Mouse (Mus musculus) layer of hippocampus, adult 2 months (tissue): ENCODE measurements around the gene Tas2r138. TPM values are rescaled to one million over a fixed set of nuclear protein-coding genes. Genes with fewer than 3 reads are reported as not detected.
"Not testable (repeated sequence)": the region's sequence is repeated elsewhere in the genome, so short reads cannot be mapped to it uniquely, and the experiment has no call there.

Experiments used
- DNase-seq, 2 experiments: peaks; one replicate each; pipeline ENCODE4 v3.0.0; 2022; ENCODE audit warnings: low spot score in 2 of 2
- H3K27ac ChIP-seq: fragments of 200-600 bp; 2 replicates; pipeline ENCODE4 v1.8.1; 2022
- H3K4me3 ChIP-seq: fragments of 200-600 bp; 2 replicates; pipeline ENCODE4 v1.8.1; 2022; ENCODE audit warnings: mild to moderate bottlenecking
- CTCF ChIP-seq: fragments of 200-600 bp; conservative IDR thresholded peaks from 2 replicates; pipeline ENCODE4 v1.8.1; 2022; ENCODE audit warnings: antibody characterized with exemption, mild to moderate bottlenecking, moderate library complexity
- long read RNA-seq, 2 experiments: library from polyadenylated mRNA; stranded (forward); transcript quantifications; one replicate each; pipeline ENCODE4 v2.0.0; 2021; ENCODE audit warnings: borderline mapping rate in 2 of 2
- total RNA-seq, 2 experiments: library from RNA; stranded (reverse); gene quantifications; 2 replicates each; pipeline ENCODE4 v1.2.3; 2021

The Tas2r138 gene
- total RNA-seq: not detected
- long read RNA-seq, experiment 1: 0 reads
- long read RNA-seq, experiment 2: 0 reads

DNA sequence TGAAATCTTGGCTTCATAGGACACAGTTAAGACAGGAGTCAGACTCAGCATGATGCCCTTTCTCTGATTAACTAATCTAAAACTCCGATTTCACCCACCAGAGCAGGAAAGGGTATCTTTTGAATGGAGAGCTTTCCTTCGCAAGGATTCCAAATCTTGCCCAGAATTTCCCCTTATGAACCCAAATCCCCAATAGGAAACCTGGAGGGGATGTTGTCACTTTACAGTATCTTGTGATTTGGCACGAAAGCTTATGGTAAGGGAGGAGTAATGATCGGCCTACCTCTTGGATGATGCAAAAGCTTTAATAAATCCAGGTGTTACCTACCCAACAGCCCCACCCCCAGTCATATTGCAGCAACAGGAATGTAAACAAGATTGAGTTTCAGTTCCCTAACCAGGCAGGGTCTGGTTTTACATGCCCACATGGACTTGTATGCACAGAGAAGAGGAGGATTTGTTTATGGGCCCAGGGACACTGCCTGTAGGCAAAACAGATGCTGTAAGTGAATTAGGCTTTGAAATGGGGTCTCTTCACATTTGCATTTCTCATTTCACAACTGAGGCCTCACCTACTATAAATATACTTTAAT, at the start of gene Tas2r138:
TSS of gene Tas2r138 (minus strand) at position 51 of the 593 bp plus-strand sequence.
- no peak for DNase-seq
- no peak for TF ChIP-seq CTCF
- H3K27ac ChIP-seq: no peak within 1 kb of the TSS
- no peak within 1 kb of the TSS for H3K4me3 ChIP-seq

DNA sequence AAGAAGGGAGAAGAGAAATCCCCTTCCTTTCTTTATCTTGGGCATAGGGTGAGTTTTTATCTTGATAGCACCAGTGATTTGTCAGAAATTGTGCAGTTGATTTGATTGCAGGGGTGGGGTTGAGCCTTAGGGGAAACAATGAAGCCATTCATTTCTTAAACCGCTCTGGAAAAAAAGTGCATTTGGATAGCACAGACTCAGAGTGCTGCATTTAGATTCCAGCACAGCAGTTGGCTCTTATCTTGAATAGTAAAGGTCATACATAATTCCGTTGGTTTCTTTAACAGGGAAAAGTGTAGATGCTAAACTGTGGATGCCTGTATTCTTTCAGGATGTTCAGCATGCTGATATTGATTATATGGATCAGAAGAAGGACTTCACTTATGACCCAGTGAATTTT, 47.8 kb upstream of the Tas2r138 start:
- no peak overlapping the region for H3K4me3 ChIP-seq
- no peak for DNase-seq
- no peak overlapping the region for H3K27ac ChIP-seq
- TF ChIP-seq CTCF: no peak

DNA sequence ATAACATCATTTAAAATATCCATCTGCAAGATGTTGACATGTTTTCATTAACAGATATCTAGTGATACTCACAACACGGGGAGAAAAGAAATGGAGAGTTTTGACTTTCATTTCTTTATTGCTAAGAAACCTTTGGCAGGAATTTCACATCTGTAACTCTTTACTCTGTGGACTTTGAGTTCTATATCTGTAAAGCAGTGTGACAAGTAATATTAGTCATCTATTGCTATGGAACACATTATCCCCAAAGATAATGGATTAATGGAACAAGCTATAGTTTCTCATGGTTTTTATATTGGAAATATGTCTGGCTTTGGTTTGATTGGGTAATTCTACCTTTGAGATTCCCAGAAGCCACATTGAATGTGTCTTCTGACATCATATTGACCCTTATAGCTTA, 37.8 kb upstream of the Tas2r138 start:
- no peak for DNase-seq
- H3K27ac ChIP-seq: no peak overlapping the region
- TF ChIP-seq CTCF: no peak
- no peak overlapping the region for H3K4me3 ChIP-seq

DNA sequence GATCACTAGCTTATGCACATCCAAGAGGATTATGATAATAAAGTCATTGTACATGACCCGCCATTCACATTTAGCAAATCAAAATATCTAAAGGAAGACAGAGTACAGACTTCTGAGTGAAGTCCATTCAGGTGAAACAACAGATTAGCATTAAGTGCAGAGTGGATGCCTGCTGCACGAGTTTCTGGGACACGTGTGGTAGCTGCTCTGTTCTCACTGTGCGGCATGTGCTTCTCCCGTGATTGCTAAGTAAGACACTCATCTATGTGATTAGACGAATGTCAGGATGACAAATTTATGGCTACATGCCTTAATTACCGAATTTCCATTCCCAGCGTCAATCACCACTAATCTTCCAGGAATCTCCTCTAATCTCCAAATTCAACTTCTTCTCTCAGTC, 32.6 kb upstream of the Tas2r138 start:
- no peak for TF ChIP-seq CTCF
- no peak for DNase-seq
- Histone ChIP-seq H3K27ac (no peak overlapping the region), H3K4me3 (no peak overlapping the region)

DNA sequence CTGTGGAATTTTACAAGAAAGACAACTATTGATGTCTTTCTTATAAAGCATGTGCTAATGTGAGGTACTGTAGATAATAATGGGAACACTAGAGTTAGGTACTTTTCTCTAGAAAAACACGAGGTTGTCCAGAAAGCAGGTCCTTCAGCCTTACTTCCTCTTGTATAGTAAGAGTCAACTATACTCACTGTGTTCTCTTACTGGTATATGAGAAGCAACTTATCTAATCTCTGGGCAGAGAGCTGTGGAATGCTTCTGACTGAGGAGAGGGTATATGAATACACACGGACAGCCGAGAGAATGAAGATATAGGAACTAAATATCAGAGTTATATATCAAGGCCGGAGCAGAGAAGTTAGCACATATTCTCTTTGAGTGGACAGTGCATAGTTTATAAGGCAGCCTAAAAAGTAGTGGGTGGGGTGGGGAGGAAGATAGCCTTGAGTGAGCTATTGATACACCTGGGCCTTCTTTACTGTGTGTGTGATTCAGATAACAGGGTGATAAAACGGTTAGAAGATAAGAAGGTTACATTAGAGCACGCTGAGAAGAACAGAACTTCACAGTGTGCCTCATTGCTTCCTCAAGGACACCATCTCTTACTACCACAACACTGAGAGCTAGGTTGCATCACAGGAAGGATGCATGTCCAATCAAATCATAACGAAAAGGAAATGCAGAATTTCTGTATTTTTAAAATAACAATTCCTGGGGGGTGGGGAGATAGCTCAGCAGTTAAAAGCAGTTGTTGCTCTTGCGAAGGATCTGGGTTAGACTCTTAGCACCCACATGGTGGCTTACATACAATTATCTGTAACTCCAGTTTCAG, 27.8 kb upstream of the Tas2r138 start:
- Histone ChIP-seq H3K4me3 (no peak overlapping the region), H3K27ac (no peak overlapping the region)
- TF ChIP-seq CTCF: no peak
- no peak for DNase-seq

DNA sequence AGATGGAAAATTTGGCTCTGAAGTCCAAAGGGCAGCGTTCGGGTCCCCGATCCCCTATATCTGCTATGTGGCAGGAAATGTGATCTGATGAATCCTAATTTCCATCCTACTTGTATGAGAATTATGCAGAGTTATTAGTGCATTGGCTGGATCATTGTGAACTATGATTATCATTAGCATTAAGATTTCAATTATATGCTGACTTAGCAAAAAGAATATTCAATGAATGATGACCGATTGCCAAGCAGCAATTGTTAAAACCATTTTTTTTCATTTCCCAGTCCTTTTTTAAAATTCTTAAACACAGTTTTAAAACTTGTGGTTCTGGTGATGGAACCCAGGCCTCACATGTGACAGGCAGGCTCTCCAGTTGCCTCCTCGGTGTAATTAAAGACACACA, 24.6 kb upstream of the Tas2r138 start:
- Histone ChIP-seq H3K27ac (no peak overlapping the region), H3K4me3 (no peak overlapping the region)
- no peak for TF ChIP-seq CTCF
- no peak for DNase-seq

DNA sequence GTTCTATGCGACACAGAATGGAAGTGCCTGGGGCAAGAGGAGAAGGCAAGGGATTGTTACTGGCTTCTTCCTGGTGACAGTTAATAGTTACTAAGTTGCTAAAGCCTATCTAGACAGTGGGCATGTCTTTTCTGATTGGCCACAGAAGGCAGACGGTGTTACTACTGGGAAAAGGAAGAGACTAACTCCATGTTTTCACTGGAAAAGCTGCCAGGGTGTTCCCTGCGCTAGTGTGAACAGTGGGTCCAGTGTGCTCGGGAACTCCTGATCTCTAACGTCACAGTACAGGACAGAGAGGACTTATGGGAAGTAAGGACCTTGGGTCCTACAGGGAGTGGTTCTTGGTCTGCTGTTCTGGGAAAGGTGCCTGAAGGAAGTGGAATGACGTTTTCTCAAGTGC, 22.4 kb upstream of the Tas2r138 start:
- H3K4me3 ChIP-seq: no peak overlapping the region
- no peak for DNase-seq
- H3K27ac ChIP-seq: no peak overlapping the region
- TF ChIP-seq CTCF: no peak

DNA sequence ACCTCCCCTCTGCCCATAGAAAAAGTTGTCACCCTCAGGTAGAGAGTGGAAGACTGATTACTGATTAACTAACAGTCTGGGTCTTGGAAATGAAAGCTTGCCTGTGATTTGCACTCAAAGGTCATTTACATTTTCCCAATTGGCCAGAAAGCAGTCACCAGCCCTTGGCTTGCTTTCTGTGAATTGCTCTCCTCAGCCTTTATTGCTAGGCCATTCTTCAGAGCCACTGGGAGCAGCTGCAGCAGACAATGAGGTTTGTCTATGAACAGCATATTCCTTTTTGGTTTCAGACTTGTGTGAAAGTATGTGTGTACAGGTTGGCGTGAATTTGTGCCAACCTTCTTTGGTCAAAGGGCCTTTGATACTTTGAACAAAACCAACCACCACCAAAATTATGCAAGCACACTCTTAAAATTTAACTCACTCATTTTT, 21.5 kb upstream of the Tas2r138 start:
- Histone ChIP-seq H3K27ac (no peak overlapping the region), H3K4me3 (no peak overlapping the region)
- no peak for TF ChIP-seq CTCF
- DNase-seq: no peak

DNA sequence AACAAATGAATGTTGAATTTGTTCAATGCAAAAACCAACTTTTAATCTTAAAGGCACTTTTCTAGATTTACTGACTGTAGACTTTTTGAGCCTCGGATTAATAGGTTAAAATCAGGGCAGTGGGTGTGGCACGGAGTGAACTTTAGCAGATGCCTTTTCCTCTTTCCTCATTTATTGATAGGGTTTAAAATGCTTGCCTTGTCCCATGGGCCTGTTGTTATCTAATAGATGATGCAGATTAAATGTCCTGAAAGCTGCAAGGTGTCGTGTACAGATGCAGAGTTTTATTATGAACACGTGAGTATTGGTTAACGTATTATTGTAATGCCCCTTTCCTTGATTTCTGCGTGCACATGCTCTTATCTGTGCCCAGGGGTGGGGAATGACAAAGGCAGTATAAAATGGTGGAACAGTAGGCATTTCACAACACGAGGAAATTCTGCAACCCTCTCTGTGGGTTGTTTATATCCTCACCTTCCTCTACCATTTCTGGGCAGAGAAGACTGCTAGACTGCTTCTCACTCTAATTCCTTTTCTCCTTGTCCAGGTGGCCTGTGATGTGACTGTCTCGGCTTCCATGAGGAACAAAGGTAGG, 15.4 kb upstream of the Tas2r138 start, which contains the start of gene Mgam:
TSS of gene Mgam (plus strand) at position 426 of the 595 bp plus-strand sequence.
- no peak within 1 kb of the TSS for H3K27ac ChIP-seq
- TF ChIP-seq CTCF: no peak
- no peak within 1 kb of the TSS for H3K4me3 ChIP-seq
- DNase-seq: no peak

DNA sequence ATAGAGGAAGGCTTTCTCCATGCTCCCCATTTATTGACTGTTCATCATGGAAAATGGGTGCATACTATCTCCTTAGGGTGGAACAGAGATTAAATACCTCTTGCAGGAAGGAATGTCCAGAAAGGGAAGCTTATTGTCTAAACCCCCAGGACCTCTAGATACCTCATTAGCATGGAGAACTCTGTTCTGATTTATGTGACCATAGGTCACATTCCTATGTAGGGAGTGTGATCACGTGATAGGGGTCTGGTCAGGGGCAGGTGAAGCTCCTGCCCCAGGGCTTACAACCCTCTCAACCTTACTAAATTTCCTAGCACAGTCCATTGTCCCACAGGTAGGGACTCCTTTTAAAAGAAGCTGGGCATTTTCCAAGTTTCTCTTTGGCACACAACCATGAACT, 13.0 kb upstream of the Tas2r138 start:
- TF ChIP-seq CTCF: no peak
- Histone ChIP-seq H3K27ac (no peak overlapping the region), H3K4me3 (no peak overlapping the region)
- no peak for DNase-seq

DNA sequence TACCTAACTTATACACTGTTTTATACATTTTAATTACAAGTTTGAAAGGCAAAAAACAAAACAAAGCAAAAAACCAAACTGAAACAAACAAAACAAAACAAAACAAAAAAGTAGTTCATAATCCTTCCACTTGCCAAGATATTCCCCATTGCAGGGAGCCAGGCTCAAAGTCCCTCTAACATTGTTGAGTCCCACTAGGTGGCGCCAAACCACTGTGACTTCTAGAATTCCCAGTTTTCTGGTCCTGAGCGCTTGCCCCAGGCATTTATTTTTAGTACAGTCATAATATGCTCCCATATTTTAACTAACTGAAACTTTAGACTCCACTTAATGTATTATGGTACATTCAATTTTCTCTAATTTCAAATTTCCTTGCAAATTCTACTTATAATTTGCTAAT, 4.9 kb upstream of the Tas2r138 start:
- no peak overlapping the region for H3K27ac ChIP-seq
- peak; percentile 24 to 69 for DNase-seq
- peak; percentile 96 for TF ChIP-seq CTCF
- no peak overlapping the region for H3K4me3 ChIP-seq

DNA sequence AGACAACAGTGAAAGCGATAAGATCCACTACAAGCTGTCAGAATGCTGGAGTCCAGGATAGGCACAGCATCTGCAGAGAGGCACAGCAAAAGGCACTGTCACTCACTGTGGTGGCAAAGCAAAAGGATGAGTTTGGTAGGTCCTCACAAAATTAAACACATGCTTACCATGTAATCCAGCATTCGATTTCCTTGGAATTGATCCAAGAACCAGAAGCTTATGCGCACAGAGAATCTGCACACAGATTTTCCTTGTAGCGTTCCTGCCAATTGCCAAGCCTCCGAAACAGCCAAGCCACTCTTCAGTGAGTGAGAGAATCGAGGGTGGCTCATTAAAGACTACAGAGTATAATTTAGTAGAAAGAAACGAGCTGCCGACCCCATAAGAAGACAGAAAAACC, 2.9 kb downstream of the Tas2r138 start:
- Histone ChIP-seq H3K4me3 (no peak overlapping the region), H3K27ac (no peak overlapping the region)
- peak; percentile 28 to 69 for DNase-seq
- TF ChIP-seq CTCF: no peak

DNA sequence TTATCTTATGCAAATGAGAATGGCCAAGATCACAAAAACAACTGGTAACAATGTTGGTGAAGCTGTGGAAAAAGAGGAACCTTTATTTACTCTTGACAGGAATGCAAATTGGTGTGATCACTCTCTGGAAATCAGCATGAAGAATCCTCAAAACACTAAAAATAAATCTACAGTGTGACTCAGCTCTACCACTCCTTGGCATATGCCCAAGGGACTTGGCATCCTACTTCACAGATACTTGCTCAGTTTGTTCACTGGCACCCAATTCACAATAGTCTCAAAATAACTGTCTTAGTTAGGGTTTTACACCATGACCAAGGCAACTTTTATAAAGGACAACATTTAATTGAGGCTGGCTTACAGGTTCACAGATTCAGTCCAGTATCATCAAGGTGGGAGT, 5.7 kb downstream of the Tas2r138 start:
- Histone ChIP-seq H3K4me3 (no peak overlapping the region), H3K27ac (no peak overlapping the region)
- TF ChIP-seq CTCF: no peak
- DNase-seq: peak; percentile 66 to 76

DNA sequence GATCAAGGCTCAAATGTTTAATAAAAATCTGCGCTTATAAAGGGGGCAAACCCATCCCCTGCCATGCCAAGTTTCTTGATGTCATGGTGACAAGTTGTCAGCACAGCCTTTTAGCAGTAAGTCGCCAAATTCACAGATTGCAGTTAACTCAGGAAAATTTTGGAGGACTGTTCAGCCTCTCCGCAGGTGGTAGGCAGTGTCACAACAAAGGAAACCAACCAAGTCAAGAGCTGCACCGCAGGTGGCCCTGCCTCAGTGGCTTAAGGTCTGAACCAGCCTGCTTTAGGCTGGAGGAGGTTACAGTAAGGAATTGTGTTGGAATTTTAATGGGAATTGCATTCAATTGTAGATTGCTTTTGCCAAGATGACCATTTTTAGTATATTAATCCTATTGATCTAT, 14.6 kb downstream of the Tas2r138 start:
- H3K4me3 ChIP-seq, H3K27ac ChIP-seq, DNase-seq: not testable (repeated sequence)
